Mouse (Mus musculus): ENCODE measurements around the gene Rybp.

Gene Rybp

DNA sequence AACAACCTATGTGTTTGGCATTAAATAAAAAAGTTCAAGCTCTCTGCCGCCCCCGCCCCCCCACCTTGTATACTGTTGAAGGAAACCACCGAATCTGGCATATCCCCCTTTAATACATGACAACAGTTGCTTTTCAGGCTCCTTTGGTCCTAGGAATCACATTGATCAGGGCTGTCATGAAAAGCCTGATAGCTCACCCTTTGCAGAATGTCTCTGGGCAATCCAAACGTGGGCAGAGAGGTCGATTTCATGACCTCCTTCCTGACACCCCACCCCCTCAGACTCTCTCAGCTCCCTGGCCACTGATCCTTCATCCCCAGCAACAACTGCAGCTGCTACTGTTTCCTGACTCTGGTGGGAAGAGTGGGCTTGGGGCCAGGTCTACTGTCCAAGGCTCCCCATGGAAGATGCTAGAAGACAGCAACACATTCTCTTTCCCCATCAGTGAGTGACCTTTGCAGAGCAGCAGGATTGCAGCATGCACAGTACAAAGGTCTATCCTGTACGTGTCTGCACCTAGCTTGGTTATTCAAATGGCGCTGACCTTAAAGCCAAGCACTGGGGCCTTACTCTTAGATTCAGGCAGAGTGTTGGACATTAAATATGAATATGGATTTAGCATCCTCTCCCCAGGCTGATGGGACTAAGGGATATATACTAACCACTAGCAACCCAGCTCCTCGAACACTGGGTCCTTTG is 14.3 kb upstream of the Rybp start:
- DNase-seq (ENCODE audit: low read depth, low spot score) = no peak
- Histone ChIP-seq H3K36me3 (ENCODE audit: control insufficient read depth, insufficient read depth, low read length, poor library complexity, severe bottlenecking) (no peaks in the 10 kb centered on the region), H3K27me3 (ENCODE audit: control insufficient read depth, insufficient read depth, low read length, poor library complexity, severe bottlenecking) (no peaks in the 10 kb centered on the region)

DNA sequence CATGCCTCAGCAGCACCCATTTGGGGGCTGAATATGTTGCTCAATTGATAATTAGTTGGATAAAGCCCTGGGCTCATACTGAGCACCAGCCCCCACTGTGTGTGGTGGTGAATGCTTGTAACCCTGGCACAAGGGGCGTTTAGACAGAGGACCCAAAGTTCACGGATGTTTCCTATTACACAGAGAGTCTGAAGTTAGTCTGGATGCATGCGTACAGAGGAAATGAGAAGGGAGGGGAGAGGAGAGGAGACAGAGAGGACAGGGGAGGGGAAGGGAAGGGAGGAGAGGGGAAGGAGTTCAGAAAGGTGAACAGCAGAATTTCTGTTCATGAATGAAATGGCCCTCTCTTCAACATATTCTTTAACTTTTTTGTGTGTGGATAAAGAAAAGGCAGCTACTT is 13.5 kb upstream of the Rybp start:
- no peaks in the 10 kb centered on the region for H3K36me3 ChIP-seq (ENCODE audit: control insufficient read depth, insufficient read depth, low read length, poor library complexity, severe bottlenecking)
- no peaks in the 10 kb centered on the region for H3K27me3 ChIP-seq (ENCODE audit: control insufficient read depth, insufficient read depth, low read length, poor library complexity, severe bottlenecking)
- DNase-seq (ENCODE audit: low read depth, low spot score) = no peak

DNA sequence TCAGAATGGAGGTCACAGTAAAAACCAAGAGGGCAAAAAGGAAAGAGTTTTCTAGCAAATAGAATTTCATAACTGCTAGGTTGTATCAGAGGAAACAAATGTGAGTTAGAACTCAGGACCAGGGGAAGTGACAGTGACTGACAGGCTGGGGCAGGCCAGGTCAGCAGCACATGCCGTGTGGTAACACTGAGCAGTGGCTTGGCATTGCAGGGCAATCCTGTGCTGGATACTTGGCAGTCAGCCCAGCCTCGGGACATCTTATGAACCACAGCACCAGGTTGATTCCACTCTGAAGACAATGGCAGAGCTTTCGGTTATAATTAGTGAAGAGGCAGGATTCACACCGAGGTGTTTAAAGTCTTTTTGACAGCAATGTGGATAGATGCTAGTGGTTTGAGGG is 11.7 kb upstream of the Rybp start:
- no peak for DNase-seq (ENCODE audit: low read depth, low spot score)
- no peaks in the 10 kb centered on the region for H3K36me3 ChIP-seq (ENCODE audit: control insufficient read depth, insufficient read depth, low read length, poor library complexity, severe bottlenecking)
- no peaks in the 10 kb centered on the region for H3K27me3 ChIP-seq (ENCODE audit: control insufficient read depth, insufficient read depth, low read length, poor library complexity, severe bottlenecking)

DNA sequence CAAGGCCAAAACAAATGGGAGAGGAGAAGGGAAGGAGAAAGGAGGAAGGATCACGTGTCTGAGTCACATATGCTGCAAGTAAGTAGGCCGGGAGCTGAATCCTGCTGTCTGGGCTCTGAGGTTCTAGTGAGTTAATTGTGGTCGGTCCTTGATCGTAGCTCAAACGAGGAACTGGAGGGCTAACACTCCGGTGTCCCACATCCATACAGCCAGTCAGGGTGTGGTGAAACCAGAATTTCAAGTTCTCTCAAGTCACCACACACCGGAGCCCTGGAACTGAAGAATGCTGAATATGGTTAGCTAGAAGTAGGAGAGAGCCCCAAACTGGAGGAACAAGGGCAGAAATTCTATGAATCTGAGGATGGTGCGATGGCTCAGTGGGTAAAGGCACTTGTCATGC is 10.3 kb upstream of the Rybp start:
- Histone ChIP-seq H3K36me3 (ENCODE audit: control insufficient read depth, insufficient read depth, low read length, poor library complexity, severe bottlenecking) (no peaks in the 10 kb centered on the region), H3K27me3 (ENCODE audit: control insufficient read depth, insufficient read depth, low read length, poor library complexity, severe bottlenecking) (no peaks in the 10 kb centered on the region)
- no peak for DNase-seq (ENCODE audit: low read depth, low spot score)

DNA sequence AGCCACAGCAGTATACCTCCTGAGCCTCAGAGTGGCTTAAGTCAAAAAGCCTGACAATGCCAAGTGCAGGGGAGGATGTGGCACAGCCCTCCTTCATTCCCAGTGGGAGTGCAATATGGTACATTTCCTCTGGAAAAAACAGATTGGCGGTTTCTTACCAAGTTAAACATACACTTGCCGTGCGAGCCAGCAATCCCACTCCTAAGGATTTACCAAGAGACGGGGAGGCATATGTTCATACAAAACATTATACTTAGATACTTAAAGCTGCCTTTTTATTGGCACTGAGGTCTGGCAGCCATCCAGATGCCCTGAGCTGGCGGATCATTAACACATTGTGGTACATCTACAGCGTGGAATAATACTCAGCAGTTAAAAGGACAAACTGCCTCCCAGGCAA is 5.1 kb upstream of the Rybp start:
- no peak for DNase-seq (ENCODE audit: low read depth, low spot score)
- Histone ChIP-seq H3K36me3 (ENCODE audit: control insufficient read depth, insufficient read depth, low read length, poor library complexity, severe bottlenecking) (no peaks in the 10 kb centered on the region), H3K27me3 (ENCODE audit: control insufficient read depth, insufficient read depth, low read length, poor library complexity, severe bottlenecking) (no peaks in the 10 kb centered on the region)

DNA sequence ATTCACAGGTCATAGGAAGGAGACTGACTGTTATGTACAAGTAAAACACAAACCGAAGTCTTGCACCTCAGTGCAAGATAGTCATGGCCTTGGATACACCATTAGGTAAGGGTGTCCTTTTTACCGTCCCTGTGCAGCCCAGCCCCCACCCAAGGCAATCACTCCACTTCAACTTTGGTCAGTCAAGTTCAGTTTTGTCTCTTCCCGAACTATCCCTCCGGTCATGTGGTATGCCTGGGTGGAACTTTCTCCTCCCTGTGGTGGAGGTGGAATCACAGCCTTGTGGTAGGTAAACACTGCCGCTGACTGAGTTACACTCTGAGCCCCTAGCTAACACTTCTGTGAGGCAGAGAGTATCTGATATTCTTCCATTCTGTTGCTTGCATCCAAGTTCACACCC is 1.8 kb upstream of the Rybp start:
- H3K36me3 ChIP-seq (ENCODE audit: control insufficient read depth, insufficient read depth, low read length, poor library complexity, severe bottlenecking) = no peaks in the 10 kb centered on the region

DNA sequence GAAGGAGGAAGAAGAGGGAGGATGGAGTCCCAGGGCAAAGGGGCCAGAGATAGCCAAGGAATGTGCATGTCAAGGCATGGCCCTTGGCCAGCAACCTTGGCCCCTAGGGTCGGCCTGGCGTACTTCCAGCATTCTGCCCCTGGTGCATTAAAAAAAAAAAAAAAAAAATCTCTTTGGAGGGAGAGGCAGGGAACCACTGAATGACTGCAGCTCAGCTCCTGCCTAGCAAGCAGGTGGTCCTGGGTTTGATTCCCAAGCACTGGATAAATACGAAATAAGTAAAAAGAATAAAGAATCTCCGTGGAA is 1.4 kb upstream of the Rybp start:
- Histone ChIP-seq H3K36me3 (ENCODE audit: control insufficient read depth, insufficient read depth, low read length, poor library complexity, severe bottlenecking) (no peaks in the 10 kb centered on the region), H3K27me3 (ENCODE audit: control insufficient read depth, insufficient read depth, low read length, poor library complexity, severe bottlenecking) (no peaks in the 10 kb centered on the region)
- DNase-seq (ENCODE audit: low read depth, low spot score) = peak; percentile 5

More for the DNA sequence above, 1.8 kb upstream of the Rybp start:
- DNase-seq (ENCODE audit: low read depth, low spot score) = no peak
- no peaks in the 10 kb centered on the region for H3K27me3 ChIP-seq (ENCODE audit: control insufficient read depth, insufficient read depth, low read length, poor library complexity, severe bottlenecking)

DNA sequence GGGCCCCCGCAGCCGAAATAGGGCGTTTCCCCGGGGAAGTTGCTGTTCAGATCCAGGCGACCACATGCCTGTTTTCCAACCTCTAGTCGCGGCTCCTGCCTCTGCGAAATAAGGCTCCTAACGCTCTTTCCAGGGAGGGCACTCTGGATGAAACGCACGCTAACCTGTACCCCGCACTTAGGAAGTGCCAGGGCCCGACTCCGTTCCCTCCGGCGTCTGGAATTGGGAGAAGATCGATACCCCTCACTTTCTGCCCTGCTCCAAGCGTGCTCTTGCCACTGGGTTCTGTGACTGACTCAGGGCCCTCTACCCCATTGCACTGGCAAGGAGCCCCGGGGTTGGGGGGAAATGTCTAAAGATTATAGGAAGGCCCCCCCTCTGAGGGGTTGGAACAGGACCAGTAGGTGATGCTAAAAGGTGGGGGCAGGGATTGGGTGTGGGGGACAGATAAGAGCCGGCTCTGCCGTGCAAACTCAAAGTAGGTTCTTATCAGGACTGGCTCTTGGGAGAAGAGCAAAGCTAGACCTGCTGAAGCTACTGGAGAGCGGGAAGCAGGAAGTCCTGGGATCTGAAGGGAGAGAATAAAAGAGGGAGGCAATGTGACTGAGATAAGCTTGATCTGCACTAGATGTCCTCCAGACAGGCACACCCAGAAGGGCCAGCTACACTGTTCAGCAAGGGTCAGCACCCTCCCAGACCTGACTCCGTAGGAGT is 888 bp upstream of the Rybp start:
- Histone ChIP-seq H3K36me3 (ENCODE audit: control insufficient read depth, insufficient read depth, low read length, poor library complexity, severe bottlenecking) (no peaks in the 10 kb centered on the region), H3K27me3 (ENCODE audit: control insufficient read depth, insufficient read depth, low read length, poor library complexity, severe bottlenecking) (no peaks in the 10 kb centered on the region)
- DNase-seq (ENCODE audit: low read depth, low spot score) = no peak

DNA sequence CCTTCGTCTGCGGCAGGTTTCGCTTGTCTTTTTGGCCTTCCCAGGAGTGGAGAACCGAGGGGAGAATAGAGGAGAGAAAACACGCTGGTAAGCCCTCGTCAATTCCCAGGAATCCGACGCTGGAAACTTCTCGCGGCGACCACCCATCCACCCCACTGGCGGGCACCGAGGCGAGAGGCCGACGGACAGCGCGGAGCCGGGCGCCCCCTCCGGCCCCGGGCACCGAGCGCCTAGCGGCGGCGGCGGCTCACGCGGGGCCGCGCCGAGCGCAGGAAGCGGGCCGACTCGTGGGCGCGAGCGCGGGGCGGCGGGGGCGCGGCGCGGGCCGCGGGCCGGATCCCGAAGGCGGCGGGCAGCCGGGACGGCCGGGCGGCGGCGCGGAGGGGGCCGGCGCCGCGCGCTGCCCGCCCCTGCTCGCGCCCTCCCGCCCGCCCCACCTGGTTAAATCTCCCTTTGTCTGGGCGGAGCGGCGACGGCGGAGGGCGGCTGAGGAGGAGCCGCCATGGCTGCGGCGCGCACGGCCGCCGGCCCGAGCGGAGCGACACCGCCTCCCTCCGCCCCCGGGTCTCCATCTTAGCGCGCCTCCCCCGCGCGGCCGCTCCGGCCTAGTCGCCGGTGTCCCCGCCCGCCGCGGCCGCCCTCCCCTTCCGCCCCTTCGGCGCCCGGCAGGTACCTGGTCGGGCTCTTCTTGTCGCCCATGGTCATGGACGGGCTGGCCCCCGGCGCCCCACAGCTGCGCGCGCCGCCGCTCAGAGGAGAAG is 532 bp downstream of the Rybp start:
- Histone ChIP-seq H3K36me3 (ENCODE audit: control insufficient read depth, insufficient read depth, low read length, poor library complexity, severe bottlenecking) (no peaks in the 10 kb centered on the region), H3K27me3 (ENCODE audit: control insufficient read depth, insufficient read depth, low read length, poor library complexity, severe bottlenecking) (no peaks in the 10 kb centered on the region)
- peak; percentile 75 for DNase-seq (ENCODE audit: low read depth, low spot score)

DNA sequence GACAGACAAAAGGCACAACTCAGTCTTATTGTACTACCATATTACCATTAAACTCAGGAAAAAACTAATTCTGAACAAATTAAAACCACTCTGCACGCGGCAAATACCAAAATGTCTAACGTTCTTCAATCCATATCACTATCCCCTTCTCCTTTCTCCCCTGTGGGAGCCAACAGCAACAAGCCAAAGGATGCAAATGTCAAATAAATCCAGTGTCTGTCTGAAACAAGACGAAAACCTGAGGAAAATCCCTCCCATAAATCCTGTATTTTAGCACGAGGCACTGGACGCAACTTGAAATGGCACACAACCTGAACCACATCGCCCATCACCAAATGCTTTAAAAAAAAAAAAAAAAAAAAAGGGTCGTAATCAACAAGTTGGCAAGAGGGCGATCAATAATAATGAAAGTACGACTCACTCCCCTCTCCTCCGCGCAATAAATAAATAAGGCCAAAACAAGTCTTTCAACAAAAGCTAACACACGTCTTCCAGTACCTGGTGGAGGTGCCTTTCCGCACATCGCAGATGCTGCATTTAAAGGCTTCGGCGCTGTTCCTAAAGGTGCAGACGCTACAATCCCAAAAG is 1.2 kb downstream of the Rybp start:
- Histone ChIP-seq H3K27me3 (ENCODE audit: control insufficient read depth, insufficient read depth, low read length, poor library complexity, severe bottlenecking) (no peaks in the 10 kb centered on the region), H3K36me3 (ENCODE audit: control insufficient read depth, insufficient read depth, low read length, poor library complexity, severe bottlenecking) (no peaks in the 10 kb centered on the region)
- peak; percentile 24 for DNase-seq (ENCODE audit: low read depth, low spot score)

DNA sequence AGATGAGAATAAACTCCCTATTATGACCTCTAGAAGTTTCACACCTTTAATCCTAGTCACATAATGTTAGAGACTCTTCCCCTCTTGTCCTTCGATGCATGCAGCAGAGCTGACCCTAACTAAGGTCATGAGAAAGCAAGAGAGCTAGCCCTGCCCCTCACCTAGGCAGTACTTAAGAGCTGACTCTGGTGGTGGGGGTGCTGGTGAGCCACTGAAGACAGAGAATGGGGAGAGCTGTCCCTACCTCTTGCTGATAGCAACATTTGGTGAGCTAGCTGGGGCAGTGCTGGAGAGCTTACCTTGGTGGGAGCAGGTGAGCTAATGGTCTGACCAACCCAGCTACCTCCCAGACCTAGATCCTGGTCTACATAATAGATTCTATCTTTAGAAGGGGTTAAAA is 8.4 kb downstream of the Rybp start:
- DNase-seq (ENCODE audit: low read depth, low spot score) = no peak
- Histone ChIP-seq H3K27me3 (ENCODE audit: control insufficient read depth, insufficient read depth, low read length, poor library complexity, severe bottlenecking) (no peaks in the 10 kb centered on the region), H3K36me3 (ENCODE audit: control insufficient read depth, insufficient read depth, low read length, poor library complexity, severe bottlenecking) (no peaks in the 10 kb centered on the region)

DNA sequence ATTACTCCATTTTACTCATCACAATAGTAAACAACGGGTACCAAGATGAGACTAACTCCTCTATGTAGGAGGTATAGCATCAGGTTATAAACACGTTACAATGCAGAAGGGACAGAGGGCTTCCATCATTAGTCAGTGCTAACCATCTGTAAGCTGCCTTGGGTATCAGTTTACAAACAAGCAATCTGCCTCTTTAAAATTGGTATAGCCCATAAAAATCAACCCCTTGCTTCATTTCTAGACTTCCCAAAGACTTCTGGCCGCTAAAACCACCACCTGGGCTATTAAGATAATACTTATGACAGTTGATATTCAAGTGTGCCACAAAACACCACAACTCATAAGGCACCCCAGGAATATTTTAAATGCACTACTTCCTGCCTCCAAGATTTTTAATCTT is 10.9 kb downstream of the Rybp start:
- Histone ChIP-seq H3K36me3 (ENCODE audit: control insufficient read depth, insufficient read depth, low read length, poor library complexity, severe bottlenecking) (no peaks in the 10 kb centered on the region), H3K27me3 (ENCODE audit: control insufficient read depth, insufficient read depth, low read length, poor library complexity, severe bottlenecking) (no peaks in the 10 kb centered on the region)
- no peak for DNase-seq (ENCODE audit: low read depth, low spot score)

DNA sequence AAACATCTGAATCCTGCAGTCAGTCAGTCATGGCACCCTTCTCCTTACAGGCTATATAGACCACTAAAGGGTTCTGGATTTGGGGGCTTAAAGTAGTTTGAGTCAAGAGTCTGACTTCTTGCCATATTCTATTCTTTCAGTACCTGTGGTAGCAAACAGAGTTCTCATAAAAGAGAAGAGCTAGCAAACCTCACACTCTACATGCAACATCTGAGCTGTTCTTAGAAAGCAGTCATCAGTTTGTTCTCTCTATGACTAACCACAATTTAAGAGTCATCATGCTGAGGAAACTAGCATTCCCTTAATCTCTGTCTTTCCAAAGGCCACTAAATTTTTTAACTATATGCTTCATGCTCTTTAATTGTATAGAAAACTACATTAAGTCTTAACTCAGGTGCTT is 11.6 kb downstream of the Rybp start:
- H3K27me3 ChIP-seq (ENCODE audit: control insufficient read depth, insufficient read depth, low read length, poor library complexity, severe bottlenecking) = no peaks in the 10 kb centered on the region
- DNase-seq (ENCODE audit: low read depth, low spot score) = no peak
- H3K36me3 ChIP-seq (ENCODE audit: control insufficient read depth, insufficient read depth, low read length, poor library complexity, severe bottlenecking) = no peaks in the 10 kb centered on the region

DNA sequence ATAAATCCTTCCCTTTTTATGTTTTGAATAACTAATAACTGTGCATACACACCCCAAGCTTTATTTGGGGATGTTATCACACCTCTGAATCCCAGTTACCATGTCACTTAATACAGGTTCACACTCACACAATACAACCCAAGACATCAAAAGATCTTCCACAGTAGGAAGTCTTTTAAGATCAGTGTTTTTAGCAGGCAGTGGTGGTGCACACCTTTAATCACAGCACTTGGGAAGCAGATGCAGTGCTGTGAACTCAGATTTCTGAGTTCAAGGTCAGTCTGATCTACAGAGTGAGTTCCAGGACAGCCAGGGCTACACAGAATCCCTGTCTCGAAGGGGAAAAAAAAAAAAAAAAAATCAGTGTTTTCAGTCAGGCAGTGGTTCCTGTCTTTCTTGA is 13.7 kb downstream of the Rybp start:
- Histone ChIP-seq H3K36me3 (ENCODE audit: control insufficient read depth, insufficient read depth, low read length, poor library complexity, severe bottlenecking) (no peaks in the 10 kb centered on the region), H3K27me3 (ENCODE audit: control insufficient read depth, insufficient read depth, low read length, poor library complexity, severe bottlenecking) (no peaks in the 10 kb centered on the region)
- DNase-seq (ENCODE audit: low read depth, low spot score) = no peak

DNA sequence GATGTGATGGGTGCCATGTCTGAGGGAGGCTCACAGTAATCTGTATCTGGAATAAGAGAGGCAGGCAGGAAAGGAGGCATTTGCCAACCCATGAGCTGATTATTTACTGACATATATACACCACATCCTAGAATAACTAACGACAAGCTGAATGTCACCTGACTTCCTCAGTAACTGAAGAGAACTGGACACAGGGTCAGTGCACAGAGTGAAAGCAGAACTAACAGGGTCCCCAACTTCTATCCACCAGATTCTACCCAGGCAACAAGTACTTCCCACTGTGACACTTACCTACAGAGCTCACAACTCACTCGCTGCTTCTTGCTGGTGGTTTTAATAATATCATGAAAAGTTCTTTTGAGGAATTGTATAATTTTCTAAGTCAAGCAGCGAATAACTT is 15.3 kb downstream of the Rybp start:
- Histone ChIP-seq H3K36me3 (ENCODE audit: control insufficient read depth, insufficient read depth, low read length, poor library complexity, severe bottlenecking) (no peaks in the 10 kb centered on the region), H3K27me3 (ENCODE audit: control insufficient read depth, insufficient read depth, low read length, poor library complexity, severe bottlenecking) (no peaks in the 10 kb centered on the region)
- peak; percentile 61 for DNase-seq (ENCODE audit: low read depth, low spot score)

All from splenic B cell, adult 2 months (primary cell).